Mouse (Mus musculus): ENCODE data around the gene Rufy1. TPM values are rescaled to one million over a fixed set of nuclear protein-coding genes. Genes with fewer than 3 reads are reported as not detected.

Rufy1 gene
- total and polyA plus RNA-seq, 3 experiments: 17.8 to 18.4 TPM; not detected in 1

DNA sequence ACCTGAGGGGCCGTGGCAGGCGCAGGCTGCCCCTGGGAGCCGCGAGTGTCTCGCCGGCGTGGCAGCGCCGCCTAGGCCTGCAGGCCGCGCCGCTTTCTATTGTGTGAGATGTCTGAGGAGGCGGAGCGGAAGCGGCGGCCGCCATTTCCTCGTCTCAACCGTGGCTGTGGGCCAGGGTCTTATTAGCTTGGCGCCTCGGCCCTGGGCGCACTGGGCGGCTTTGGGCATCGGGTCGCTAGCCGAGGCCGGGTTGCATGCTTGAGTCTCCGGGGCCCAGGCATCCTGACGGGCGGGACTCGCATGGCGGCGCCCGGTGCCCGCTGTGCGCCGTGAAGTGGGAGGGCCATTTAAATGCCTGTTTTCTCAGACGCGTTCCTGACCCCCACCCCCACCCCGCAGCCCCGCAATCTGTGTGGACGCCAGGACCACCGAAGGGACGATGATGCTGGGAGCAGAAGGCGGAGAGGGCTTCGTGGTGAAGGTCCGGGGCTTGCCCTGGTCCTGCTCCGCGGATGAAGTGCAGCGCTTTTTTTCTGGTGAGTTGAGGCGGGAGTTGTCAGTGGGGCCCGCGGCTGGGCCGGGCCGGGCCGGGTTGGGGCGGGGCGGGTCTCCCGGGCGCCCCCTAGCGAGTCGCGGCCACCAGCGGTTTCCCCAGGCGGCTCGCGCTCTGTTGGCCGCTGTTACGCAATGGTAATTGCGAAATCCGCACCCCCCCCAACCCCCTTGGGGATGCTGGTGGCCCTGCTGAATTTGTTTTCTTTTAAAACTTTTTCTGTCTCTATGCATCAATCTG, 52.8 kb downstream of the Rufy1 start:
- peak overlapping the region; percentile 62 to 93 for H3K4me3 ChIP-seq (ENCODE audit: control insufficient read depth in 1 of 2, insufficient read depth in 1 of 2, low read depth in 2 of 2, low read length in 2 of 2)
- H3K79me2 ChIP-seq (ENCODE audit: control insufficient read depth, insufficient read depth, low read length, poor library complexity): peaks cover 31% of the 10 kb centered on the region
- H3K27me3 ChIP-seq (ENCODE audit: control insufficient read depth in 1 of 2, insufficient read depth in 2 of 2, low read length in 2 of 2): no peaks in the 10 kb centered on the region
- peaks cover 0 to 15% of the 10 kb centered on the region in 2 experiments; a peak in 3 of 4 replicates for H3K4me1 ChIP-seq (ENCODE audit: control insufficient read depth in 1 of 2, insufficient read depth in 2 of 2, low read length in 2 of 2)
- peaks cover 37 to 45% of the 10 kb centered on the region in 2 experiments for H3K36me3 ChIP-seq (ENCODE audit: control insufficient read depth in 1 of 2, insufficient read depth in 2 of 2, low read length in 2 of 2)
- H3K9me3 ChIP-seq (replicated peaks; ENCODE audit: insufficient read depth, low read length): no peaks in the 10 kb centered on the region
- DNase-seq (ENCODE audit: low read depth, low spot score): peak; percentile 83
- H3K27ac ChIP-seq (ENCODE audit: control insufficient read depth, low read depth, low read length): peak overlapping the region; percentile 99
- H3K9ac ChIP-seq (ENCODE audit: control insufficient read depth, low read depth, low read length, poor library complexity, severe bottlenecking): peak overlapping the region; percentile 98
- TF ChIP-seq NELFE (IDR thresholded peaks at IDR 0.05; ENCODE audit: low read depth, low read length): no peak
- no peak for TF ChIP-seq POLR2AphosphoS5 (IDR thresholded peaks at IDR 0.05; ENCODE audit: borderline replicate concordance, low read depth, low read length)
- TF ChIP-seq USF2 (IDR thresholded peaks at IDR 0.05; ENCODE audit: borderline replicate concordance in 1 of 2, insufficient read depth in 1 of 2, low read depth in 1 of 2, low read length in 2 of 2): no peak
- TF ChIP-seq MAZ (IDR thresholded peaks at IDR 0.05; ENCODE audit: low read depth, low read length): peak; percentile 82; the same call in 1 of the 2 replicates
- peak; percentile 34; the same call in 1 of the 2 replicates for TF ChIP-seq HCFC1 (IDR thresholded peaks at IDR 0.05; ENCODE audit: low read depth, low read length)
- TF ChIP-seq JUND (IDR thresholded peaks at IDR 0.05; ENCODE audit: low read depth, low read length): no peak
- peak; percentile 50 for TF ChIP-seq RCOR1 (IDR thresholded peaks at IDR 0.05; ENCODE audit: low read depth, low read length)
- no peak; a peak in 1 of 4 replicates for TF ChIP-seq POLR2A (IDR thresholded peaks at IDR 0.05; ENCODE audit: control insufficient read depth in 1 of 2, insufficient read depth in 1 of 2, low read depth in 1 of 2, low read length in 2 of 2, poor library complexity in 1 of 2)
- peak; percentile 49; the same call in 1 of the 2 replicates for TF ChIP-seq CHD1 (IDR thresholded peaks at IDR 0.05; ENCODE audit: low read depth, low read length)
- TF ChIP-seq TBP (IDR thresholded peaks at IDR 0.05; ENCODE audit: low read depth, low read length): no peak
- no peak for TF ChIP-seq BHLHE40 (IDR thresholded peaks at IDR 0.05; ENCODE audit: borderline replicate concordance, low read depth, low read length)
- no peak; the same call in 1 of the 2 replicates for TF ChIP-seq POLR2AphosphoS2 (IDR thresholded peaks at IDR 0.05; ENCODE audit: low read length)
- no peak for TF ChIP-seq E2F4 (IDR thresholded peaks at IDR 0.05; ENCODE audit: borderline replicate concordance, low read depth, low read length)
- TF ChIP-seq NRF1 (IDR thresholded peaks at IDR 0.05; ENCODE audit: insufficient read depth, low read depth, low read length, poor library complexity, severe bottlenecking): 0 out of 2 replicates have a peak, but pooled peaks have one; percentile 22
- no peak for TF ChIP-seq MYB (IDR thresholded peaks at IDR 0.05; ENCODE audit: low read depth, low read length)
- TF ChIP-seq CHD2 (IDR thresholded peaks at IDR 0.05; ENCODE audit: low read length): no peak
- TF ChIP-seq MXI1 (IDR thresholded peaks at IDR 0.05; ENCODE audit: low read depth, low read length): peak; percentile 66; the same call in 1 of the 2 replicates
- TF ChIP-seq ZNF384 (IDR thresholded peaks at IDR 0.05; ENCODE audit: low read depth, low read length): no peak
- peak; percentile 80 for TF ChIP-seq SIN3A (IDR thresholded peaks at IDR 0.05; ENCODE audit: low read length)
- TF ChIP-seq UBTF (IDR thresholded peaks at IDR 0.05; ENCODE audit: borderline replicate concordance, insufficient read depth, low read depth, low read length): peak; percentile 94; the same call in 1 of the 2 replicates
- peak; percentile 46 for TF ChIP-seq ELF1 (IDR thresholded peaks at IDR 0.05; ENCODE audit: low read depth, low read length)
- peak; percentile 48 for TF ChIP-seq SMC3 (IDR thresholded peaks at IDR 0.05; ENCODE audit: low read depth, low read length)
- no peak; the same call in none of the 2 replicates for TF ChIP-seq KAT2A (conservative IDR thresholded peaks at IDR 0.05; ENCODE audit: low read depth, low read length)
- TF ChIP-seq GABPA (IDR thresholded peaks at IDR 0.05; ENCODE audit: low read depth, low read length): no peak
- peak in 1 of 2 experiments; percentile 25; a peak in 1 of 4 replicates for TF ChIP-seq EP300 (IDR thresholded peaks at IDR 0.05; ENCODE audit: low read depth in 1 of 2, low read length in 2 of 2)
- TF ChIP-seq MAX (IDR thresholded peaks at IDR 0.05; ENCODE audit: low read length): no peak
- TF ChIP-seq TAL1 (IDR thresholded peaks at IDR 0.05; ENCODE audit: low read length): no peak
- TF ChIP-seq TCF12 (IDR thresholded peaks at IDR 0.05; ENCODE audit: low read depth, low read length): no peak
- 0 out of 2 replicates have a peak, but pooled peaks have one; percentile 12 for TF ChIP-seq ZKSCAN1 (IDR thresholded peaks at IDR 0.05; ENCODE audit: low read depth, low read length)
- TF ChIP-seq ZMIZ1 (IDR thresholded peaks at IDR 0.05; ENCODE audit: low read depth, low read length): no peak; the same call in 1 of the 2 replicates
- no peak for TF ChIP-seq ZC3H11A (IDR thresholded peaks at IDR 0.05; ENCODE audit: low read depth, low read length)
- no peak for TF ChIP-seq ETS1 (IDR thresholded peaks at IDR 0.05; ENCODE audit: low read depth, low read length)
- peak; percentile 36 to 92 (median 79); a peak in 5 of 6 replicates for TF ChIP-seq CTCF (IDR thresholded peaks at IDR 0.05 in 2 of 3, conservative IDR thresholded peaks at IDR 0.05 in 1 of 3; ENCODE audit: control insufficient read depth in 1 of 3, insufficient read depth in 1 of 3, low read depth in 2 of 3, low read length in 3 of 3, poor library complexity in 1 of 3, severe bottlenecking in 1 of 3)
- no peak for TF ChIP-seq RAD21 (IDR thresholded peaks at IDR 0.05; ENCODE audit: low read depth, low read length)
- no peak for TF ChIP-seq GATA1 (IDR thresholded peaks at IDR 0.05; ENCODE audit: low read depth, low read length)
- no peak for TF ChIP-seq USF1 (IDR thresholded peaks at IDR 0.05; ENCODE audit: low read depth, low read length)
